Mouse (Mus musculus): ENCODE measurements at regions not wholly inside any gene's neighbourhood (a gene's known extent, or its start where the extent isn't known, plus 50 kb on each side); places are given as distances from the start of the nearest gene placed in this dataset.

DNA sequence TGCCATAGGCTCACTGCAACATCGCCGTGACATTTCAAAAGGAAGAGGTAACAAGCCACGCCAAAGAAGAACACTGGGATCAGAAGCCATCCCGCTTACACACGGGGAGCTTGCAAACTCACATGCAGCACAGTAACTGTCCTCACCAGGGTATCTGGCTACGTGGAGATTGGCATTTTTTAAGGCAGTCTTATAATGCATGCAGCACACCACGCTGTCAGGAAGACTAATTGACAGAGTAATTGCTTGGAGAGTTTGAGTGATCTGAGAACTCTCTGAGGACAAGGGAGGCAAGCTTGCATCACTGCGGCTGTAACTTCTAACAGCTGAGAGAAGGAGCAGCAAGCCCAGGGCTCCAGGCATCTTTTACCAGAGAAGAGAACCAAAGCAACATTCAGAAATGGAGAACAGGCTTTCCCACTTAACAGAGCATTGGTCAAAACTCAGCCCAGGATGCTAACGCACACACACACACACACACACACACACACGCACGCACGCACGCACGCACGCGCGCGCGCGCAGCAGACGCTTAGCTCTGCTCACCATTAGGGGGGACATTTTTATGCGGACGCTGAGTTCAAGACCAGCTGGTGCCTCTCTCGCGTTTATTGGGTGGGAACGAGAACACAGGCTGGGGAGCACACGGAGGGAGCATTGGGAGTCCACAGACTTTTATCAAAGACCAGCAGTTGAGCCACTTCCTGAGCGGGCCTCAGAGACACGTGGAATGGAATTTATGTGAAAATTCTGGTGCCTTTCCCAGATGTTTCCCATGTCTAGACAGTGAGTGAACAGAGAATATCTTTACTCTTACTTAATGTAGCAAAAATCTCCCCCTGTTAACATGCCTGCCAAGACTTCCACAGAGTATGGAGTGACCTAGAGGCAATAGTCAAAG is 66.6 kb downstream of the 1700129C05Rik start:
- H3K4me2 ChIP-seq (ENCODE audit: low read depth, low read length), result 0 out of 2 replicates have a peak overlapping the region, but pooled peaks have one; percentile 22

DNA sequence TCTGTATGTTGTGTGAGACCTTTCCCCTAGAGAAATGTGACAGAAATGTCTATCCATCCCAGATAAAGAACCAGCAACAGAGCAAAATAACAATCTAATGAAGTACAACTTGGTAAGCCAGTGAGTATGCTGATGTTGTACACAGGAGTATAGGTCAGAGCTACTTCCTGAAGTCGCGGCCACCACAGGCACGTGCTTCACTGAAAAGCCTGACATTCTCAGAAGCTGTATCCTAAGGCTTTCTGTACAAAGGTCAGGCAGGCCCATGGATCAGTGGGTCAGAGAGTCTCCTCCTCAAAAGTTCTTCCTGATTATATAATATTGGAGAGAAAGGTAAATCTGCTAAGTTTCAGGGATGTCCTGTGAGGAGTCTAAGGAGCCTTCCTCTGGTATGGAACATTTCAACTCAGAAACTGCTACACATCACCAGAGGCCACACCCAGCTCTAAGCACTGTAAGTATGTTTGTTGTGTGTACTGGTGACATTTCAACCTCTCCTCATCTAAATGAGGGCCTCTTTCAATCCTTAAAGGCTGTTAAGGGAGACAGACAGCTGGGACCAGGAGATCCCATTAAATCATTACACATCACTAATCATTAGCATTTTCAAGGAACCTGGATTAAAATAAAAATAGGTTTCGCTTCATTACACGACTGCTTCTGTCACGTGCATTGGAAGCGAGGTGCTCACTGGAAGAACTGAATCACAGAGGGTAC is 70.2 kb downstream of the 1700129C05Rik start:
- Histone ChIP-seq H3K9me3 (ENCODE audit: control insufficient read depth, low read length) (no peaks in the 10 kb centered on the region), H3K4me1 (ENCODE audit: control insufficient read depth, insufficient read depth, low read length) (no peaks in the 10 kb centered on the region), H3K36me3 (ENCODE audit: control insufficient read depth, insufficient read depth, low read length) (no peaks in the 10 kb centered on the region), H3K4me3 (ENCODE audit: low read length) (no peak overlapping the region), H3K9ac (ENCODE audit: low read depth, low read length) (no peak overlapping the region), H3K4me2 (ENCODE audit: low read depth, low read length) (no peak overlapping the region), H3K27me3 (replicated peaks; ENCODE audit: control insufficient read depth, insufficient read depth, low read length) (no peaks in the 10 kb centered on the region), H3K27ac (ENCODE audit: low read length) (no peak overlapping the region)
- no peak for ATAC-seq
- 83% methylated on average over 7 of the region's 7 CpGs for WGBS

More for the DNA sequence above, 66.6 kb downstream of the 1700129C05Rik start:
- Histone ChIP-seq H3K36me3 (ENCODE audit: control insufficient read depth, insufficient read depth, low read length) (no peaks in the 10 kb centered on the region), H3K4me1 (ENCODE audit: control insufficient read depth, insufficient read depth, low read length) (no peaks in the 10 kb centered on the region), H3K27me3 (replicated peaks; ENCODE audit: control insufficient read depth, insufficient read depth, low read length) (no peaks in the 10 kb centered on the region), H3K4me3 (ENCODE audit: low read length) (no peak overlapping the region), H3K9ac (ENCODE audit: low read depth, low read length) (no peak overlapping the region), H3K9me3 (ENCODE audit: control insufficient read depth, low read length) (no peaks in the 10 kb centered on the region), H3K27ac (ENCODE audit: low read length) (no peak overlapping the region)
- 39% methylated on average over 29 of the region's 29 CpGs for WGBS
- no peak for ATAC-seq

DNA sequence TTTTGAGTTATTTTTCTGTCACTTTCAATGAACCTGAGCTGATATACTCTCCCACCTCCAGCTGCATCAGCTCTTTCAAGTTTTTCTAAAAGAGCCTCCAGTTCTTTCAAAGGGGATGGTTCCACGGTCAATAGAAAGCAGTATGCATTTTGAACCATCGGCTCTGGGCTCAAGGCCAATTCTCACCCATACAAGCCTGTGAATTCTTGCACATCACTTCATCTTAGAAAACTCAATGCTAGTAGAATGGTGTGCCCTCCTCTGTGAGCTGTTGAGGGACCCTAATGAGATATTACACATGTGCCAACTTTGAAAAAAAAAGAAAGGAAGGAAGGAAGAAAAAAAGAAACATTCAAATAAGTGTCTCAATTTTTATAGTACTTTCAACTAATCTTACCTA is 72.6 kb downstream of the 1700129C05Rik start:
- H3K4me1 ChIP-seq (ENCODE audit: control insufficient read depth, insufficient read depth, low read length), result no peaks in the 10 kb centered on the region
- H3K9me3 ChIP-seq (ENCODE audit: control insufficient read depth, low read length), result no peaks in the 10 kb centered on the region
- H3K4me2 ChIP-seq (ENCODE audit: low read depth, low read length), result no peak overlapping the region
- no peaks in the 10 kb centered on the region for H3K27me3 ChIP-seq (replicated peaks; ENCODE audit: control insufficient read depth, insufficient read depth, low read length)
- ATAC-seq, result no peak
- H3K4me3 ChIP-seq (ENCODE audit: low read length), result no peak overlapping the region
- WGBS, result 74% methylated on average over 2 of the region's 2 CpGs
- no peak overlapping the region for H3K9ac ChIP-seq (ENCODE audit: low read depth, low read length)
- no peaks in the 10 kb centered on the region for H3K36me3 ChIP-seq (ENCODE audit: control insufficient read depth, insufficient read depth, low read length)
- H3K27ac ChIP-seq (ENCODE audit: low read length), result no peak overlapping the region

GRCm38 (mm10) chr14:59066456-59067220 is 76.1 kb downstream of the 1700129C05Rik start:
- no peak overlapping the region for H3K9ac ChIP-seq (ENCODE audit: low read depth, low read length)
- no peaks in the 10 kb centered on the region for H3K4me1 ChIP-seq (ENCODE audit: control insufficient read depth, insufficient read depth, low read length)
- H3K4me3 ChIP-seq (ENCODE audit: low read length), result no peak overlapping the region
- H3K4me2 ChIP-seq (ENCODE audit: low read depth, low read length), result no peak overlapping the region
- no peak overlapping the region for H3K27ac ChIP-seq (ENCODE audit: low read length)
- no peaks in the 10 kb centered on the region for H3K27me3 ChIP-seq (replicated peaks; ENCODE audit: control insufficient read depth, insufficient read depth, low read length)
- no peaks in the 10 kb centered on the region for H3K9me3 ChIP-seq (ENCODE audit: control insufficient read depth, low read length)
- no peaks in the 10 kb centered on the region for H3K36me3 ChIP-seq (ENCODE audit: control insufficient read depth, insufficient read depth, low read length)
- ATAC-seq, result no peak
- 69% methylated on average over 8 of the region's 8 CpGs for WGBS

GRCm38 (mm10) chr14:59063221-59063620 is 79.5 kb downstream of the 1700129C05Rik start:
- Histone ChIP-seq H3K4me3 (ENCODE audit: low read length) (no peak overlapping the region), H3K4me1 (ENCODE audit: control insufficient read depth, insufficient read depth, low read length) (no peaks in the 10 kb centered on the region), H3K9me3 (ENCODE audit: control insufficient read depth, low read length) (no peaks in the 10 kb centered on the region), H3K36me3 (ENCODE audit: control insufficient read depth, insufficient read depth, low read length) (no peaks in the 10 kb centered on the region), H3K27me3 (replicated peaks; ENCODE audit: control insufficient read depth, insufficient read depth, low read length) (no peaks in the 10 kb centered on the region), H3K9ac (ENCODE audit: low read depth, low read length) (no peak overlapping the region), H3K4me2 (ENCODE audit: low read depth, low read length) (no peak overlapping the region), H3K27ac (ENCODE audit: low read length) (no peak overlapping the region)
- WGBS, result 70% methylated on average over 3 of the region's 3 CpGs
- no peak for ATAC-seq

- Histone ChIP-seq H3K4me1 (ENCODE audit: control insufficient read depth, insufficient read depth, low read length) (no peaks in the 10 kb centered on the region), H3K27ac (ENCODE audit: low read length) (no peak overlapping the region), H3K27me3 (replicated peaks; ENCODE audit: control insufficient read depth, insufficient read depth, low read length) (no peaks in the 10 kb centered on the region), H3K4me3 (ENCODE audit: low read length) (no peak overlapping the region), H3K36me3 (ENCODE audit: control insufficient read depth, insufficient read depth, low read length) (no peaks in the 10 kb centered on the region), H3K9me3 (ENCODE audit: control insufficient read depth, low read length) (no peaks in the 10 kb centered on the region), H3K4me2 (ENCODE audit: low read depth, low read length) (no peak overlapping the region), H3K9ac (ENCODE audit: low read depth, low read length) (no peak overlapping the region)
- ATAC-seq, result no peak
- 95% methylated on average over 3 of the region's 3 CpGs for WGBS
Observed at GRCm38 (mm10) chr14:59056832-59057231, 85.9 kb downstream of the 1700129C05Rik start.

- Histone ChIP-seq H3K27ac (ENCODE audit: low read length) (no peak overlapping the region), H3K4me3 (ENCODE audit: low read length) (no peak overlapping the region), H3K27me3 (replicated peaks; ENCODE audit: control insufficient read depth, insufficient read depth, low read length) (no peaks in the 10 kb centered on the region), H3K9ac (ENCODE audit: low read depth, low read length) (no peak overlapping the region), H3K9me3 (ENCODE audit: control insufficient read depth, low read length) (no peaks in the 10 kb centered on the region), H3K4me1 (ENCODE audit: control insufficient read depth, insufficient read depth, low read length) (no peaks in the 10 kb centered on the region), H3K4me2 (ENCODE audit: low read depth, low read length) (no peak overlapping the region), H3K36me3 (ENCODE audit: control insufficient read depth, insufficient read depth, low read length) (no peaks in the 10 kb centered on the region)
- ATAC-seq, result no peak
- WGBS, result 82% methylated on average over 3 of the region's 3 CpGs
Observed at GRCm38 (mm10) chr14:59055283-59055682, 87.4 kb downstream of the 1700129C05Rik start.

DNA sequence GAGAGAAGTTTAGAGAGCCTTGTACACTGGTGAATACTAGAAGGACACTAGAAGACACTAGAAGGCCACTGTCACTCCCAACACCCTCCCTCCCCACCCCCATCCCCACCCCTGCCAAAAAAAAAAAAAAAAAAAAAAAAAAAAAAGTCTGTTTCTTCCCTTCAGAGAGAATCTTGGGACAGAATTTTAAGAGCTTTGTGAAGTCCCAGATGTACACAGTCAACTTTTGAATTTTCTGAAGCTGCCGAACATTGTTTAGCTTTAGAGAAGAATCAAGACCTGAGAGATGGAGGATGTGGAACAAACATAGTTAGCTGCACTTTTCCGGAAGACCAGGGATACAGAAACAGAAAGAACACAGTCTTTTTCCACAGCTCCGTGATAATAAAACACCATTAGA is 90.3 kb downstream of the 1700129C05Rik start:
- no peak for ATAC-seq

GRCm38 (mm10) chr14:59051478-59051879 is 91.2 kb downstream of the 1700129C05Rik start:
- WGBS, result 52% methylated on average over 6 of the region's 6 CpGs
- Histone ChIP-seq H3K36me3 (ENCODE audit: control insufficient read depth, insufficient read depth, low read length) (no peaks in the 10 kb centered on the region), H3K9ac (ENCODE audit: low read depth, low read length) (no peak overlapping the region), H3K4me1 (ENCODE audit: control insufficient read depth, insufficient read depth, low read length) (no peaks in the 10 kb centered on the region), H3K4me3 (ENCODE audit: low read length) (no peak overlapping the region), H3K9me3 (ENCODE audit: control insufficient read depth, low read length) (no peaks in the 10 kb centered on the region), H3K4me2 (ENCODE audit: low read depth, low read length) (no peak overlapping the region), H3K27me3 (replicated peaks; ENCODE audit: control insufficient read depth, insufficient read depth, low read length) (no peaks in the 10 kb centered on the region), H3K27ac (ENCODE audit: low read length) (no peak overlapping the region)
- no peak for ATAC-seq

More for the DNA sequence above, 90.3 kb downstream of the 1700129C05Rik start:
- H3K4me1 ChIP-seq (ENCODE audit: control insufficient read depth, insufficient read depth, low read length), result no peaks in the 10 kb centered on the region
- no peaks in the 10 kb centered on the region for H3K27me3 ChIP-seq (replicated peaks; ENCODE audit: control insufficient read depth, insufficient read depth, low read length)
- WGBS, result 65% methylated on average over 3 of the region's 3 CpGs
- H3K36me3 ChIP-seq (ENCODE audit: control insufficient read depth, insufficient read depth, low read length), result no peaks in the 10 kb centered on the region
- no peak overlapping the region for H3K4me2 ChIP-seq (ENCODE audit: low read depth, low read length)
- H3K9ac ChIP-seq (ENCODE audit: low read depth, low read length), result no peak overlapping the region
- H3K9me3 ChIP-seq (ENCODE audit: control insufficient read depth, low read length), result no peaks in the 10 kb centered on the region
- H3K4me3 ChIP-seq (ENCODE audit: low read length), result no peak overlapping the region
- H3K27ac ChIP-seq (ENCODE audit: low read length), result no peak overlapping the region
